Mouse (Mus musculus) CD4-positive, CD25-positive, alpha-beta regulatory T cell, adult 2 months (primary cell): Measurements from ENCODE around the gene Dynlt1f.
A peak's percentile ranks its signal among the peaks of the same experiment; 100 is the strongest.
"Not testable (repeated sequence)": the region's sequence is repeated elsewhere in the genome, so short reads cannot be mapped to it uniquely, and the experiment has no call there.

Experiments
- DNase-seq: peaks from one replicate; pipeline ENCODE4 v3.0.0-alpha.2; 2012; ENCODE audit warnings: low read depth, low spot score

Gene Dynlt1f

GRCm38 (mm10) chr17:6624926-6625558 is 30.7 kb downstream of the Dynlt1f start:
- not testable (repeated sequence) for DNase-seq

GRCm38 (mm10) chr17:6621976-6622375 is 33.7 kb downstream of the Dynlt1f start:
- DNase-seq: not testable (repeated sequence)

DNA sequence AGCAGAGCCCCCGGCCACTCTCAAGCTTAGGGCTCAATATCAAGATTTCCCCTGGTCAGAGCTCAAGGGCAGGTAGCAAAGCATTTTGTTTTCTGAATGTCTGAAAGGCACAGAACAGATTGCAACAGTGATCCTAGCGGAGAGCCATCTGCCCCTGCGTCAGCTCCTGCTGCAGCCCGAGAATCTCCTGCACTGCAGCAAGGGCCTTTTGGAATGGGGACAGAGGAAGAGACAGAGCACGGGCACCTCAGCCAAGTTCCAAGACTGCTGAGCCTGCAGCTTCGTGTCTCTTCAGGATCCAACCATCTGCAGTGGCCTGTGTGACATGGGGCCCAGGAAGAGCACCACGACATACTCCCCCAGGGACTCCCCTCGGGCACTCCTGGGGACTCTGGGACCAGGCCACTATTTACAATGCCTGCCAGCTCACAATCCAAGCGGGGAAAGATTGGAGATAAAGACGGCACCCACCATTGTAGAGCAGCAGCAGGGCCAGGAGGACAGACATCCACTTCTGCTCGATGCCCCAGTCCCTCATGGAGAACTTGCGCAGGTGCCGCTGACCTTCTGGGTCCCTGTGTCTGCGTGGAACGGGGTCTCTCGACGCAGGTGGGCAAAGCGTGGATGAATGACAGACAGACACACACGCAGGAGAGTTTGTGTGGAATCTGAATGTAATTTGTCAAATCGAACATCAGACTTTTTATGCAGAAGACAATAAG is 34.8 kb downstream of the Dynlt1f start:
- not testable (repeated sequence) for DNase-seq

DNA sequence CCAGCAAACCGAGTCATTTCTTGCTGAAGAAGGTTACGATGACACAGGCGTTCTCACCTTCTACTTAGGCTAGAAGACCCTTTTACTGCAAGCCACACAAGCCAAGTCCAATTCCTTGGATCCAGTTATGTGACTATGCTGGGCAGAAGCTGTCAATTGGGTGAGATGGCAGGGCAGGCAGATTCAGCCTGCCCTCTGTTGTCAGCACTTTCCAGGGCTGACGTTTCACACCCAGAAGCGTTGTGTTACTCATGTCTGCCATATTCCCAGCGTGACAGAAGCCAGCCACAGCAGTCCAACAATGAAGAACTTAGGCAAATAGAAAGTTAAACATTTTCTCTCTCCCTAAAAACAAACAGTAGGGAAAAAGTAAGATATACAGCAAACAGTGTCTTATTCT is 35.7 kb downstream of the Dynlt1f start:
- not testable (repeated sequence) for DNase-seq

GRCm38 (mm10) chr17:6619271-6619670 is 36.4 kb downstream of the Dynlt1f start:
- not testable (repeated sequence) for DNase-seq

- DNase-seq: not testable (repeated sequence)
These were observed 37.9 kb downstream of the Dynlt1f start for GRCm38 (mm10) chr17:6617689-6618400.

GRCm38 (mm10) chr17:6616731-6617130 is 39.0 kb downstream of the Dynlt1f start:
- not testable (repeated sequence) for DNase-seq

DNA sequence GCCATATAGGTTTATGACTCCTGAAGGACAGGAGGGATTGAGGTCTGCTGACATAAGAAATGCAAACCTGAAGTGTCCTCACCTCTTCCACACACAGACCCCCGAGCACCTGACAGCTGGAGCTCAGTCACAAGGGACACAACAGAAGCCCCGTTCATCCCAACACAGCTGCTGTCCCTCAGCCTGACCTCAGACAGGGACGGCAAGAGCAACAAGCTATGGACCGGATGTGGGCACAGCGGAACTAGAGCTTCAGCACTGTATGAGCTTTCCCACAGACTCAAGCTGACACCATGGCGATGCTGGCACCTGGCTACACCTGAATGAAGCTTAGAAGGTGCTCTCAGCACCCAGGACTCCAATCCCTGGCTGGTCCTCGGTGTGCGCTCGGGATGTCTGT is 41.4 kb downstream of the Dynlt1f start:
- DNase-seq: not testable (repeated sequence)

- not testable (repeated sequence) for DNase-seq
These were observed 42.2 kb downstream of the Dynlt1f start for GRCm38 (mm10) chr17:6613524-6613923.

GRCm38 (mm10) chr17:6605347-6605746 is 50.4 kb downstream of the Dynlt1f start:
- not testable (repeated sequence) for DNase-seq

GRCm38 (mm10) chr17:6602205-6602604 is 53.5 kb downstream of the Dynlt1f start:
- not testable (repeated sequence) for DNase-seq

- DNase-seq: peak; percentile 74
These were observed 54.3 kb downstream of the Dynlt1f start, which contains the start of gene Dynlt1c for GRCm38 (mm10) chr17:6601204-6601911. Gene Dynlt1c, plus strand, starts transcription at chr17:6601671.

- DNase-seq: not testable (repeated sequence)
These were observed 55.3 kb downstream of the Dynlt1f start for GRCm38 (mm10) chr17:6600216-6600911.

- peak; percentile 27 for DNase-seq
These were observed 57.3 kb downstream of the Dynlt1f start for GRCm38 (mm10) chr17:6598356-6598755.
